Mouse (Mus musculus) hindbrain, embryonic 12.5 days (tissue): ENCODE measurements around the gene Gm11492. TPM values are rescaled to one million over a fixed set of nuclear protein-coding genes. Genes with fewer than 3 reads are reported as not detected.

Source experiments
- ATAC-seq: fragments of 200-750 bp; cut with Nextera tagmentation; 2 replicates; pipeline ENCODE4 v1.8.0; 2017; ENCODE audit warnings: moderate TSS enrichment; ENCODE audit not compliant: low FRiP score
- H3K27ac ChIP-seq: fragments of 300-500 bp; sonication (generic); 2 replicates; pipeline ENCODE4 v1.5.1; 2016; ENCODE audit warnings: mild to moderate bottlenecking
- H3K27me3 ChIP-seq: fragments of 300-500 bp; sonication (generic); 2 replicates; pipeline ENCODE4 v1.6.1; 2016; ENCODE audit warnings: mild to moderate bottlenecking
- H3K36me3 ChIP-seq: fragments of 300-500 bp; sonication (generic); 2 replicates; pipeline ENCODE4 v1.6.1; 2016; ENCODE audit warnings: mild to moderate bottlenecking
- H3K4me1 ChIP-seq: fragments of 300-500 bp; sonication (generic); 2 replicates; pipeline ENCODE4 v1.6.1; 2016
- H3K4me2 ChIP-seq: fragments of 300-500 bp; sonication (generic); replicated peaks from 2 replicates; pipeline ENCODE4 v1.6.1; 2016; ENCODE audit warnings: mild to moderate bottlenecking
- H3K4me3 ChIP-seq: fragments of 300-500 bp; sonication (generic); 2 replicates; pipeline ENCODE4 v1.5.1; 2016; ENCODE audit warnings: mild to moderate bottlenecking
- H3K9ac ChIP-seq: fragments of 300-500 bp; sonication (generic); 2 replicates; pipeline ENCODE4 v1.6.1; 2016; ENCODE audit warnings: mild to moderate bottlenecking, moderate library complexity
- H3K9me3 ChIP-seq: fragments of 300-500 bp; sonication (generic); replicated peaks from 2 replicates; pipeline ENCODE4 v1.6.1; 2016; ENCODE audit warnings: mild to moderate bottlenecking
- WGBS: fragments of 180-500 bp; shearing (Covaris S2); methylation state at CpG from one replicate; pipeline ENCODE4 v1.1.7; 2016; 5-methylcytosine and 5-hydroxymethylcytosine counted together
- polyA plus RNA-seq: library from polyadenylated mRNA; unstranded; fragments of >200 nt; fragmentation: Nextera tagmentation; extraction: Ambion mirVana; gene quantifications from 2 replicates; pipeline ENCODE4 v1.2.1, GENCODE M21; 2016

The Gm11492 gene
- polyA plus RNA-seq, 1 experiment from 2014 or later: not detected

DNA sequence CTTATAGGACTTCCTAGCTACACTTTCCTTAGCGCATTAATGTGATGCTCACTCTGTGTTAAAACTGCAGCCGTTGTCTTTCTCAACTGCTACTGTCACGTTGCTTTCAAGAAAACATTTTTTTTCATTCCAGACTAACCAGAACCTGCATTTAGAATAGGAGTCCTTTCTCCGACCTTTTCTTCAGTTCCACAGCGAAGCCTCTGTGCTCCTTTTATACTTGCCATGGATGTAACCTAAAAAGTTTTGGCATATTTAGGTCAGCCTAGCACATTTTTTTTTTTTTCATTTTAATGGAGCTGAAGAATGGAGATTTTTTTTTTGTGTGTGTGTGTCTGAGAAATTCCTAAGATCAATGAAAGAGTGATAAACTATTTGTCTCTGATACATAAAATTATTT, 49.1 kb downstream of the Gm11492 start:
- H3K4me3 ChIP-seq: no peak overlapping the region
- no peak overlapping the region for H3K27ac ChIP-seq
- no peaks in the 10 kb centered on the region for H3K27me3 ChIP-seq
- WGBS: 92% methylated on average over 5 of the region's 5 CpGs
- H3K9me3 ChIP-seq: 0 out of 2 replicates have a peak, but pooled peaks cover 6% of the 10 kb centered on the region
- no peaks in the 10 kb centered on the region for H3K4me1 ChIP-seq
- ATAC-seq: no peak
- no peak overlapping the region for H3K9ac ChIP-seq
- H3K36me3 ChIP-seq: peaks cover 81% of the 10 kb centered on the region
- no peak overlapping the region for H3K4me2 ChIP-seq

DNA sequence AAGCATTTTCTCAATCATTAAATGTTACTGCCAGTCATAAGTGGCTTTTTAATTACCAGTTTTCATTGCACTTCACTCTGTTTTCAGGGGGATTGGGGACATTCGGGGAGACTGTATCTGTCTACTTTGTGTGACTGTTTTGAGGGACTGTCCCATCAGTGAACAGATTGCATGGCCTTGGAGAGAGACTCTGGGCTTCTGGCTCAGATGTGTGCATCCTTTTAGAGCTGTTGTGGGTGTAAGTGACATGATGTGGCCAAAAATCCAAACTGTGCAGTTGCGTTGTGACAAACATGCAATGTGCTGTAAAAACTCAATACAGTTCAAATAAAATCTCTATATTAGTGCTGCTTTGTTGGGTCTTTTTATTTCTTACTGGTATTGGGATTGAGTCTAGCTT, 49.5 kb downstream of the Gm11492 start:
- Histone ChIP-seq H3K36me3 (peaks cover 77% of the 10 kb centered on the region), H3K4me2 (no peak overlapping the region), H3K4me1 (no peaks in the 10 kb centered on the region), H3K9me3 (0 out of 2 replicates have a peak, but pooled peaks cover 6% of the 10 kb centered on the region), H3K27ac (no peak overlapping the region), H3K27me3 (no peaks in the 10 kb centered on the region), H3K4me3 (no peak overlapping the region), H3K9ac (no peak overlapping the region)
- ATAC-seq: no peak
- 97% methylated on average over 2 of the region's 2 CpGs for WGBS

DNA sequence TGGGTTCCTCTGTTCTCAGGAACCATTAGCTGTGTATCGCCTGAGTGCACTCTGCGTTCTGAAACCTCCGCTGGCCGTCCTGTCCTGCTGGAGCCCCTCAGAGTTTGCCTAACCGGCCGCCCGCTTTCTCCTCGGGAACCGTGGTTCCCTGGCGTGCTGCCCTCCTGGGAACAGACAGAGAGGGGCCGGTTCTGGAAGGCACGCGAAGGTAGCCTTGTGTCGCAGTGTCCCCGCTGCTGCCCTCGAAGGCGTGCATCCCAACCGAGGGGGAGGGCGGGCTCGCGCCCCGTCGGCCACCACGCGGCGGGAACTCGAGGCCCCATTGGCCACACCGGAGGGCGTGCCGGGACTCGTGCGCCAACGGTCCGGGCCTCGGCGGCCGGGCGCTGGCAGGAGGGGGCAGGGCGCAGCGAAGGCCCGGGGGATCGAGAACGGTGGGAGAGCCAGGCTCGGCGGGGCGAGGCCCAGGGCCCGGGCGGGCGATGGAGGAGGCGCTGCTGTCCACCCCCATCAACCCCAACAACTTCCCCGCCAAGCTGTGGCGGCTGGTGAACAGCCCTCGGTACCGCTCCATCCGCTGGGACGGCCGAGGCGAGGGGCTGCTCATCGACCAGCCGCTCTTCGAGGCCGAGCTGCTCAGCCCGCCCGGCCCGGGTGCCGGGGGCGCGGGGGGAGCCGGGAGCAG, 50.5 kb downstream of the Gm11492 start, which contains the start of gene Hsf5:
Hsf5 (plus strand) TSS at position 375 of the 685 bp plus-strand sequence.
- Histone ChIP-seq H3K9ac (no peak within 1 kb of the TSS), H3K36me3 (peaks cover 67% of the 10 kb centered on the region), H3K27ac (no peak within 1 kb of the TSS), H3K4me3 (no peak within 1 kb of the TSS), H3K4me2 (no peak within 1 kb of the TSS), H3K4me1 (no peaks in the 10 kb centered on the region), H3K27me3 (no peaks in the 10 kb centered on the region), H3K9me3 (0 out of 2 replicates have a peak, but pooled peaks cover 6% of the 10 kb centered on the region)
- no peak for ATAC-seq
- WGBS: 88% methylated on average over 52 of the region's 69 CpGs

DNA sequence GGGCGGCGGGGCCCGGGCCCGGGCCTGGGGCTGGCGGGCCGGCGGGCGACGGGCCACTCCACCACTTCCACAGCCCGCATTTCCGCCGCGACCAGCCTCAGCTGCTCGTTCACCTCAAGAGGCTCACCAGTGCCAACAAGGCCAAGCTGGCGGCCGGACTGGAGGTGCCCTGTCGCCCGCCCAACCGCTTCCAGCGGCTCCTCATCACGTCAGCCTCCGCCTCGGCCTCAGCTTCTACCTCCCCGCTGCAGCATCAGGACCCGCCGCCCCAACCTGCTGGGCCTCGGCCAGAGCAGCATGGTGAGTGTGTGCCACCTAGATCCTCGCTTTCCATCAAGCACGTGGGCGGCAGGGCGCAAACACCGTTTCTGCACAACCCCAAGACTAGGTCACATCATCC, 51.2 kb downstream of the Gm11492 start:
- Histone ChIP-seq H3K36me3 (peaks cover 61% of the 10 kb centered on the region), H3K4me1 (no peaks in the 10 kb centered on the region), H3K9ac (no peak overlapping the region), H3K27me3 (no peaks in the 10 kb centered on the region), H3K27ac (no peak overlapping the region), H3K4me2 (no peak overlapping the region), H3K4me3 (no peak overlapping the region), H3K9me3 (0 out of 2 replicates have a peak, but pooled peaks cover 6% of the 10 kb centered on the region)
- no peak for ATAC-seq
- WGBS: 92% methylated on average over 32 of the region's 32 CpGs

Other genes with a start within 250 kb of the Gm11492 start
- 21.3 and 22.9 TPM in 2 replicates for gene Ppm1e, start 207.6 kb upstream of the Gm11492 start, polyA plus RNA-seq
- 8.6 and 10.1 TPM in 2 replicates for gene Rad51c, start 161.7 kb upstream of the Gm11492 start, polyA plus RNA-seq
- 0.10 and 0.38 TPM in 2 replicates for gene Tex14, start 161.6 kb upstream of the Gm11492 start, polyA plus RNA-seq
- gene Sept4, start 2.2 kb downstream of the Gm11492 start, polyA plus RNA-seq: 13.1 and 14.1 TPM in 2 replicates
- gene Mtmr4, start 25.5 kb downstream of the Gm11492 start, polyA plus RNA-seq: 81.2 and 86.8 TPM in 2 replicates
- 0.43 and 0.45 TPM in 2 replicates for gene Hsf5, start 50.5 kb downstream of the Gm11492 start, polyA plus RNA-seq
- 2.1 and 4.4 TPM in 2 replicates for gene Rnf43, start 96.1 kb downstream of the Gm11492 start, polyA plus RNA-seq
- gene Supt4a, start 170.9 kb downstream of the Gm11492 start, polyA plus RNA-seq: 129 and 141 TPM in 2 replicates
- gene Tspoap1, start 193.9 kb downstream of the Gm11492 start, polyA plus RNA-seq: 30.5 and 32.7 TPM in 2 replicates
- 1.7 and 2.3 TPM in 2 replicates for gene Mpo, start 226.9 kb downstream of the Gm11492 start, polyA plus RNA-seq